Comparison of ENCODE assay signal across 23 mouse cellular contexts in genomic region chr13:83585359-83585758, GRCm38 (mm10).
A peak's percentile ranks its signal among the peaks of the same experiment; 100 is the strongest.
DNase-seq lines count a peak whose midpoint lies in the region; ATAC-seq and TF ChIP-seq lines count a peak whose summit lies in the region.
"Had no signal": no experiment of that assay in that cellular context is flagged by ENCODE, and none has a peak within 500 bp of the region (broad histone marks: within the 10 kb centered on the region; RNA-seq: fewer than 3 reads in every experiment).

No protein-coding gene starts in this region.

- no peak for TF ChIP-seq POLR2A in lung, adult 2 months (IDR thresholded peaks at IDR 0.05; ENCODE audit: borderline replicate concordance, extremely low read depth, low read depth, low read length)

- peak overlapping the region; percentile 49; the same call in 1 of the 2 replicates for H3K27ac ChIP-seq in layer of hippocampus, adult 2 months
- H3K27ac ChIP-seq: hindbrain, postnatal 0 days; limb, embryonic 13.5 days; liver, embryonic 13.5 days; midbrain, embryonic 10.5 days; neural tube, embryonic 15.5 days had no signal

- no peak overlapping the region for H3K4me3 ChIP-seq in layer of hippocampus, adult 2 months
- no peak overlapping the region for H3K4me3 ChIP-seq in lung, adult 2 months (replicated peaks; ENCODE audit: extremely low read depth, low read depth, low read length)
- H3K4me3 ChIP-seq: limb, embryonic 13.5 days; liver, embryonic 13.5 days; midbrain, embryonic 10.5 days; neural tube, embryonic 15.5 days had no signal

- H3K4me1 ChIP-seq in lung, adult 2 months (ENCODE audit: control insufficient read depth, insufficient read depth, low read length): peaks cover 2% of the 10 kb centered on the region; the same call in 1 of the 2 replicates
- H3K4me1 ChIP-seq: limb, embryonic 13.5 days; liver, embryonic 13.5 days; midbrain, embryonic 10.5 days; neural tube, embryonic 15.5 days had no signal

- TF ChIP-seq CTCF in layer of hippocampus, adult 2 months (conservative IDR thresholded peaks at IDR 0.05): no peak
- no peak for TF ChIP-seq CTCF in lung, adult 2 months (IDR thresholded peaks at IDR 0.05; ENCODE audit: insufficient read depth, low read length)

- WGBS in lung, adult 2 months: 69% methylated on average over 5 of the region's 5 CpGs

- DNase-seq in frontal cortex, postnatal 14 days (ENCODE audit: low spot score in 2 of 2): no peak
- DNase-seq in layer of hippocampus, adult 2 months (ENCODE audit: low spot score in 2 of 2): no peak
- DNase-seq in layer of hippocampus, postnatal 36 days: no peak
- peak; percentile 44 for DNase-seq in fibroblast of lung, adult 2 months (ENCODE audit: low read depth)
- DNase-seq in lung, adult 2 months: no peak
- no peak for DNase-seq in lung, postnatal 14 days
- DNase-seq: adrenal gland, postnatal 10 days; cerebellum, adult 9-11 months; forebrain, postnatal 0 days; kidney, postnatal 4 days; liver, embryonic 13.5 days; lung, embryonic 14.5 days; lung, postnatal 36 days; right cerebral cortex, postnatal 25 days; spleen, adult 18-20 months had no signal

- ATAC-seq in frontal cortex, adult (ENCODE audit: low TSS enrichment): peak; percentile 34
- ATAC-seq in monocyte, adult 5-6 weeks (replicated peaks; ENCODE audit: insufficient number of reproducible peaks, low FRiP score, low TSS enrichment, poor library complexity, severe bottlenecking): peak; percentile 43
- ATAC-seq: activated CD4-positive, CD25-positive, alpha-beta regulatory T cell, adult 4 months; forebrain, postnatal 0 days; hindbrain, postnatal 0 days; intestine, embryonic 16.5 days had no signal
